Mouse (Mus musculus): ENCODE data around the gene 4931409K22Rik. TPM values are rescaled to one million over a fixed set of nuclear protein-coding genes. Genes with fewer than 3 reads are reported as not detected.

Gene 4931409K22Rik
- polyA plus RNA-seq, 1 experiment from 2014 or later = not detected

- Histone ChIP-seq H3K36me3 (ENCODE audit: insufficient read depth, low read length) (peaks cover 25% of the 10 kb centered on the region), H3K9ac (replicated peaks; ENCODE audit: low read depth) (no peak overlapping the region), H3K27ac (ENCODE audit: low read length) (no peak overlapping the region), H3K4me1 (ENCODE audit: insufficient read depth, low read depth, low read length) (no peaks in the 10 kb centered on the region), H3K4me3 (ENCODE audit: low read depth, low read length) (no peak overlapping the region), H3K27me3 (replicated peaks; ENCODE audit: insufficient read depth, low read length) (0 out of 2 replicates have a peak, but pooled peaks cover 7% of the 10 kb centered on the region), H3K9me3 (ENCODE audit: low read length) (no peaks in the 10 kb centered on the region), H3K4me2 (replicated peaks; ENCODE audit: low read depth, low read length) (no peak overlapping the region)
- 65% methylated on average over 11 of the region's 11 CpGs for WGBS
- ATAC-seq (no peak), DNase-seq (ENCODE audit: low spot score) (no peak)
- TF ChIP-seq EP300 (IDR thresholded peaks at IDR 0.05) (no peak), CTCF (IDR thresholded peaks at IDR 0.05) (no peak)
Observed at GRCm38 (mm10) chr5:24500851-24501250, 55.8 kb downstream of the 4931409K22Rik start.

- H3K9me3 ChIP-seq (ENCODE audit: low read length) = no peaks in the 10 kb centered on the region
- H3K27ac ChIP-seq (ENCODE audit: low read length) = no peak overlapping the region
- no peak for DNase-seq (ENCODE audit: low spot score)
- ATAC-seq = no peak
- TF ChIP-seq EP300 (IDR thresholded peaks at IDR 0.05) (no peak), CTCF (IDR thresholded peaks at IDR 0.05) (no peak)
- peaks cover 27% of the 10 kb centered on the region for H3K36me3 ChIP-seq (ENCODE audit: insufficient read depth, low read length)
- no peak overlapping the region for H3K4me2 ChIP-seq (replicated peaks; ENCODE audit: low read depth, low read length)
- H3K27me3 ChIP-seq (replicated peaks; ENCODE audit: insufficient read depth, low read length) = no peaks in the 10 kb centered on the region
- H3K4me3 ChIP-seq (ENCODE audit: low read depth, low read length) = no peak overlapping the region
- WGBS = 83% methylated on average over 10 of the region's 10 CpGs
- no peak overlapping the region for H3K9ac ChIP-seq (replicated peaks; ENCODE audit: low read depth)
- no peaks in the 10 kb centered on the region for H3K4me1 ChIP-seq (ENCODE audit: insufficient read depth, low read depth, low read length)
Observed at GRCm38 (mm10) chr5:24499113-24499512, 57.5 kb downstream of the 4931409K22Rik start.

DNA sequence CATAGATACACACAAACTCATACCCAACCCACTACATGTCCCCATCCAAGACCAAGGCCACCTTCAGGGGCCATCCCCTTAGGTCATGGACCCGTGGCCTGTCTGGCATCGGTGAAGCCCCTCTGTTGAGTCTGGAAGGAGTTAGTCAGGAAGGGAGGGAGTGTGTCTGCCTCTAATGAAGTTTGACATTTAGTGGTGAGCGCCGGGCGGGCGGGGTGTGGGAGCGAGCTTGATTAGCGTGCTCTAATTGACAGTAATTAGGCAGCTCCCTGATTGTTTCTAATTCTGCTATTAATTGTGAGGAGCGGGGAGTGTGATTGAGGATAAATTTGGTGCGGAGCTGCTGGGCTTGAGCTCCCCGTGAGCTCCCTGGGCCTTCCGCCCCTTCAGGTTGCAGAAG lies 59.1 kb downstream of the 4931409K22Rik start:
- Histone ChIP-seq H3K36me3 (ENCODE audit: insufficient read depth, low read length) (peaks cover 42% of the 10 kb centered on the region), H3K4me1 (ENCODE audit: insufficient read depth, low read depth, low read length) (no peaks in the 10 kb centered on the region), H3K27me3 (replicated peaks; ENCODE audit: insufficient read depth, low read length) (no peaks in the 10 kb centered on the region), H3K4me3 (ENCODE audit: low read depth, low read length) (no peak overlapping the region), H3K9me3 (ENCODE audit: low read length) (no peaks in the 10 kb centered on the region), H3K9ac (replicated peaks; ENCODE audit: low read depth) (no peak overlapping the region), H3K27ac (ENCODE audit: low read length) (no peak overlapping the region), H3K4me2 (replicated peaks; ENCODE audit: low read depth, low read length) (no peak overlapping the region)
- no peak for ATAC-seq
- no peak for DNase-seq (ENCODE audit: low spot score)
- no peak for TF ChIP-seq EP300 (IDR thresholded peaks at IDR 0.05)
- TF ChIP-seq CTCF (IDR thresholded peaks at IDR 0.05) = no peak
- 93% methylated on average over 12 of the region's 12 CpGs for WGBS

DNA sequence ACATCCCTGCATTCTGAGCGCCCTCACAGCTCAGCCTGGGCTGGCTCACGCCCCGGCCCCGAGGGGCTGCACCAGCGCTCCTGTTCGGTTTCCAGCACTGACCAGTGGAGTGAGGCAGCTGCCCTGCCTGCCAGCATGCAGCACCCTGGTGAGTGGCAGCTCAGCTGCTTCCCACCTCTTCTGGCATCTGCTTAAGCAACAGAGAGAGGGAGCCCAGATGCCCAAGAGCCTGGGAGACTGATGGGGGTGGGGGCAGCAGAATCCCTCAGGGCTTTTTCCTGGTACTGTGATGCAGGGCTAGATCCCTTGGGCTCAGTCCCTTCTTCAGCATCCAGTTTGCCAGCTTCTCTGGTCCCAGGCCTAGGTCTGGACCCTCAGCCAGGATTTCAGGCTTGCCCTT lies 59.9 kb downstream of the 4931409K22Rik start:
- Histone ChIP-seq H3K27ac (ENCODE audit: low read length) (no peak overlapping the region), H3K36me3 (ENCODE audit: insufficient read depth, low read length) (peaks cover 42% of the 10 kb centered on the region), H3K4me1 (ENCODE audit: insufficient read depth, low read depth, low read length) (no peaks in the 10 kb centered on the region), H3K27me3 (replicated peaks; ENCODE audit: insufficient read depth, low read length) (no peaks in the 10 kb centered on the region), H3K4me3 (ENCODE audit: low read depth, low read length) (no peak overlapping the region), H3K4me2 (replicated peaks; ENCODE audit: low read depth, low read length) (no peak overlapping the region), H3K9me3 (ENCODE audit: low read length) (no peaks in the 10 kb centered on the region), H3K9ac (replicated peaks; ENCODE audit: low read depth) (no peak overlapping the region)
- 80% methylated on average over 6 of the region's 6 CpGs for WGBS
- TF ChIP-seq CTCF (IDR thresholded peaks at IDR 0.05) (no peak), EP300 (IDR thresholded peaks at IDR 0.05) (no peak)
- no peak for ATAC-seq
- DNase-seq (ENCODE audit: low spot score) = no peak

DNA sequence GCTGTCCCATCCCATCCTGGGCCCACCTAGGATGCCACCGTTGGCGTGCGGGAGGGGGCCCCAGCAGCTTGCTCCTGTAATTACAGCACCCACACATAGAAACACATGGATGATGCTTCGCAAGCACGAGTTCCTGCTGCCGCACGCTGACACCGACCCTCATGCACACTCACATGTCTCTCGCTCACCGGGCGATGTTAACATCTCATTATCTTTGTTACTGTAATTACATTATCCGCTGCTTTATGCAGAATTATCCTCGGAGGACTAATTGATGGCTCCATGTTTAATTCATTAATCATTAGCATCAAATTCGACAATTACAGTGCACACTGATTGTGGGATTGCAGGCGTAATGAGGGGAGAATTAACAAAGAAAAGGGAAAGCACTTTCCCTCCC lies 61.6 kb downstream of the 4931409K22Rik start:
- Histone ChIP-seq H3K36me3 (ENCODE audit: insufficient read depth, low read length) (peaks cover 45% of the 10 kb centered on the region), H3K27me3 (replicated peaks; ENCODE audit: insufficient read depth, low read length) (no peaks in the 10 kb centered on the region), H3K9ac (replicated peaks; ENCODE audit: low read depth) (no peak overlapping the region), H3K4me2 (replicated peaks; ENCODE audit: low read depth, low read length) (no peak overlapping the region), H3K4me1 (ENCODE audit: insufficient read depth, low read depth, low read length) (no peaks in the 10 kb centered on the region), H3K4me3 (ENCODE audit: low read depth, low read length) (no peak overlapping the region), H3K9me3 (ENCODE audit: low read length) (no peaks in the 10 kb centered on the region), H3K27ac (ENCODE audit: low read length) (no peak overlapping the region)
- no peak for ATAC-seq
- no peak for DNase-seq (ENCODE audit: low spot score)
- WGBS = 93% methylated on average over 15 of the region's 15 CpGs
- TF ChIP-seq EP300 (IDR thresholded peaks at IDR 0.05) = no peak
- no peak for TF ChIP-seq CTCF (IDR thresholded peaks at IDR 0.05)

MicroRNAs within 50 kb of the gene (microRNA counts, 519-probe panel; counts per million panel counts)
- microRNA mmu-miR-671-3p = not detected
- microRNA mmu-miR-671-5p = not detected

Small RNAs within 50 kb of the gene (microRNA-seq; reads per million reads assigned to microRNA genes)
- gene Mir671 = 200 reads per million, percentile 57 among the genes with 10 or more reads in this experiment

Other genes with a start within 250 kb of the 4931409K22Rik start
- 5.0 and 5.8 TPM in 2 replicates for gene Kcnh2, start 205.2 kb downstream of the 4931409K22Rik start, polyA plus RNA-seq (2015; fragmentation: Nextera tagmentation; extraction: Ambion mirVana)
- 20.3 and 26.5 TPM in 2 replicates for gene Nos3, start 192.0 kb downstream of the 4931409K22Rik start, polyA plus RNA-seq (2015; fragmentation: Nextera tagmentation; extraction: Ambion mirVana)
- 0.54 and 0.94 TPM in 2 replicates for gene Atg9b, start 164.7 kb downstream of the 4931409K22Rik start, polyA plus RNA-seq (2015; fragmentation: Nextera tagmentation; extraction: Ambion mirVana)
- 22.4 and 25.6 TPM in 2 replicates for gene Abcb8, start 163.1 kb downstream of the 4931409K22Rik start, polyA plus RNA-seq (2015; fragmentation: Nextera tagmentation; extraction: Ambion mirVana)
- gene Asic3, start 143.4 kb downstream of the 4931409K22Rik start, polyA plus RNA-seq (2015; fragmentation: Nextera tagmentation; extraction: Ambion mirVana) = 0.07 and 0.29 TPM in 2 replicates
- 31.1 and 31.6 TPM in 2 replicates for gene Cdk5, start 133.3 kb downstream of the 4931409K22Rik start, polyA plus RNA-seq (2015; fragmentation: Nextera tagmentation; extraction: Ambion mirVana)
- 28.9 and 35.0 TPM in 2 replicates for gene Slc4a2, start 133.0 kb downstream of the 4931409K22Rik start, polyA plus RNA-seq (2015; fragmentation: Nextera tagmentation; extraction: Ambion mirVana)
- 58.4 and 65.1 TPM in 2 replicates for gene Fastk, start 111.5 kb downstream of the 4931409K22Rik start, polyA plus RNA-seq (2015; fragmentation: Nextera tagmentation; extraction: Ambion mirVana)
- gene Tmub1, start 109.0 kb downstream of the 4931409K22Rik start, polyA plus RNA-seq (2015; fragmentation: Nextera tagmentation; extraction: Ambion mirVana) = 16.6 and 17.7 TPM in 2 replicates
- 44.7 and 51.2 TPM in 2 replicates for gene Agap3, start 104.6 kb downstream of the 4931409K22Rik start, polyA plus RNA-seq (2015; fragmentation: Nextera tagmentation; extraction: Ambion mirVana)
- 0.06 TPM in 1 of 2 replicates, not detected in the other for gene Gbx1, start 29.6 kb downstream of the 4931409K22Rik start, polyA plus RNA-seq (2015; fragmentation: Nextera tagmentation; extraction: Ambion mirVana)
- gene Asb10, start 15.8 kb downstream of the 4931409K22Rik start, polyA plus RNA-seq (2015; fragmentation: Nextera tagmentation; extraction: Ambion mirVana) = 0.21 and 0.29 TPM in 2 replicates
- 47.7 TPM in 2 replicates for gene Abcf2, start 20.7 kb upstream of the 4931409K22Rik start, polyA plus RNA-seq (2015; fragmentation: Nextera tagmentation; extraction: Ambion mirVana)
- 18.3 and 22.5 TPM in 2 replicates for gene Chpf2, start 29.9 kb upstream of the 4931409K22Rik start, polyA plus RNA-seq (2015; fragmentation: Nextera tagmentation; extraction: Ambion mirVana)
- gene Smarcd3, start 67.6 kb upstream of the 4931409K22Rik start, polyA plus RNA-seq (2015; fragmentation: Nextera tagmentation; extraction: Ambion mirVana) = 8.0 and 12.1 TPM in 2 replicates
- gene Nub1, start 128.7 kb upstream of the 4931409K22Rik start, polyA plus RNA-seq (2015; fragmentation: Nextera tagmentation; extraction: Ambion mirVana) = 33.0 and 34.5 TPM in 2 replicates
- gene Wdr86, start 173.9 kb upstream of the 4931409K22Rik start, polyA plus RNA-seq (2015; fragmentation: Nextera tagmentation; extraction: Ambion mirVana) = 11.0 and 12.5 TPM in 2 replicates
- 5.8 TPM in 2 replicates for gene Crygn, start 201.2 kb upstream of the 4931409K22Rik start, polyA plus RNA-seq (2015; fragmentation: Nextera tagmentation; extraction: Ambion mirVana)

Measured in lung, postnatal 0 days (tissue).